Mouse (Mus musculus) spleen, postnatal 4 days (tissue): ENCODE results near the gene Ddx56.

ENCODE experiments used
- DNase-seq, 2 experiments: peaks; one replicate each; pipeline ENCODE4 v3.0.0; 2022; ENCODE audit warnings: low spot score in 2 of 2

The Ddx56 gene

DNA sequence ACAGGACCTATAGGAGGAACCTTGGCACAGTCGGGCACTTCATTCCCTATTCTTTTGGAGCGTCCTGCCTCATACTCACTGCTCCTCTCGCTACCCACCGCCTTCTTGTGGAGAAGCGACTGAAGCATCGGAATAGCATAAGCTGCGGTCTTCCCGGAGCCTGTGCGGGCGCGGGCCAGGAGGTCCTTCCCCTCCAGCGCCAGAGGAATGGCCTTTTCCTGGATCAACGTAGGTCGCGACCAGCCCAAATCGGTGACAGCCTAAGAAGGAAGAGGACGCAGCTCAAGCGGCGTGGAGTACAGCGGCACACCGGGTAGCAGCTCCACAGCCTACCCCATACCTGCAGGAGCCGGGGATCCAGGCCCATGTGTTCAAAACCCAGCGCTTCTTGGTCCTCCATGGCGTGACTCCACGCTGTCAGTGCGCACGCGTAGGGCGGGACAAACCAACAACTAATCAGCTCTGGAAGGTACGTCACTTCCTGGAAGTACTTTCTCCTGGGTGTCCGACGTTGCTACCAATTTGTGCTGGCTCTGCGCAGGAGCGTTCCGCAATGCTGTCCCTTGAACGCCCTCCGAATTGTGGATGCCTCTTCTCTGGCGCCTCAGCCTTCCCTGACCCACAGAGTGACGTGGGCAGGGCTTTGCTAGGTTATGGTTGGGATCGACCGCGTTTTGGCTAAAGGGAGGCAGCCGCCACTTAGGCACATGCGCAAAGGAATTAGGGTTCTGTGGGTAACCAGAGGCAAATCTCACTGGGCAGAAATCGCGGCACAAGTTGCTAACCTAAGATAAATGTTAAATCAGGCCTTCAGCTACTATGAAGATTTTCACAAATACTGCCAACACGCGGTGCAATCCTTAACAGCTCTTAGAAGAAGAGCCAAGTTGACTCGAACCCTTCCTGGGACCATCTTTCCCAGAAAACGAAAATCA lies at the start of gene Ddx56:
Gene Ddx56 (minus strand): TSS at position 453 of the 935 bp plus-strand sequence.
- peak; percentile 88 to 94 for DNase-seq

DNA sequence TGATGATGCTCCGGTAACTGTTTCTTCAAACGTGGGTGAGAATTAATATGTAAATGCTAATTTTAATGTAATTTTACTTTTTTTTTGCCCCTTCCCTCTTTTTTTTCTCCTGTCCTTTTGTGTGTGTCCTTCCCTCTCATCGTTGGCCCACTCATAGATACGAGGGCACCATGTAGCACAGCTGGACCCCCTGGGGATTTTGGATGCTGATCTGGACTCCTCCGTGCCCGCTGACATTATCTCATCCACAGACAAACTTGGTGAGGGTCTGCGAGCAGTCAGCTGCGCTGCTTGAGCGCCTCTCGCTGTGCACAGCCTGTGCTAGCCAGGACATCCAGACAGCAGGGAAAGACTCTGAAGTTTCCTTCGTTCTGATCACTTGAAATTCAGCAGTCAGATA lies 49.2 kb upstream of the Ddx56 start:
- no peak for DNase-seq

DNA sequence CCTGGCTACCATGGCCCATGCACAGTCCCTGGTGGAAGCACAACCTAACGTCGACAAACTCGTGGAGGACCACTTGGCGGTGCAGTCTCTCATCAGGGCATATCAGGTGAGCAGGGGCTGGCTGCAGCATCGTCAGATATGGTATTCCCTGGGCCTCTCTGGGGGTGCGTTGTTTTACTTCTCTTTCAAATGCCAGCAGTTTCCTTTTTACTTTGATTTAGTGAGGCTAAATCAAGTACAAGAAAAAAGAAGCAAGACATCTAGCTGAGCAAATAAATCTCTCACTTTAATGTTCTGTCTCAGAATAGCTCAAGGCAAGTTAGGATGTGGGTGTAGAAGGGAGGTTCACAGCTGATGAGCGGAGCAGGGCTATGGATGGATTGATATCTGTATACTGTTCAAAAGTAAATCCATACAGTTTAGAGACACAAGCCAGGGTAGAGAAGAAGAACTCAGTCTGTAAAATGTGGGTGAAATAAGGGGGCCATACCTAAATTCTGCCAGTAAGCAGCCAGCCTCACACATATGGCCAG lies 46.4 kb upstream of the Ddx56 start:
- no peak for DNase-seq

DNA sequence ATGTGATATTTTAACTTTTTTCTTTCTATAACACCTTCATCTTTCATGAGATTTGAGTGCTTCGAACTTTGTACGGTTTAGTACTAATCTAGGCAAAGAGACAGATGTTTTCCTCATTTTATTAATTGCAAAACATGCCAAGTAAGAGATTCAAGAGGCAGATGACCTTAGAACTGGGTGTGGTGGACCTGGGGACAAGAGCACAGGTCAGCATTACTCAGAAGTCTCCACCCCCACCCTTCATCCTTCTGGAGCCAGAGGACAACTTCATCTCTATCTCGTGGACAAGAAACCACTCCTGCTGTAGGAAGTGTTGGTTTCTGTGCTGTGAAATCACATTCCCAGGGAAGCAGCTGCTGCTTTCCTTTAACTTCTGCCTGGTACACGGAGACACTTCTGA lies 40.6 kb upstream of the Ddx56 start:
- no peak for DNase-seq

DNA sequence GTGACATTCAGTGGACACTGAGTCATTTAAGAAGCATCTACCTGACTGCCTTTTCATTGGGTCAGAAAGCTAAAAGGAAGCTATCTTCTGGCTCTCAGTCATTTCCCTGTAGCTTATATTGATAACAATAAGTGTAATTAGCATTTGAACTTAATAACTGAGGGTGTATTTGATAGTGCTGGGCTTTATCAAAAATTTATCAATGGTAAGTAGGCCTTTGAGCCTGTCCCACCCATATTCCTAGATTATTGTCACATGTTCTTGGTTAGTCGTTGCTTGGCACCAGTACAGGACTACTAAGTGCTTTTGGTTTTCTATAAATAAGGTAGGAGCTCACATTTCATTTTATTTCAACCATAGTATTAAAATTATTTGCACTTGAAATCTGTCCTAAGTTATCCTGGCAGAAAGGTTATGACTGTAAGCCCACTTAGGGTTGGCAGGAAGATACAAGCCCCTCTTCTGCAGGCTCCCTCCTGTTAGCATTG lies 38.4 kb upstream of the Ddx56 start:
- no peak for DNase-seq

DNA sequence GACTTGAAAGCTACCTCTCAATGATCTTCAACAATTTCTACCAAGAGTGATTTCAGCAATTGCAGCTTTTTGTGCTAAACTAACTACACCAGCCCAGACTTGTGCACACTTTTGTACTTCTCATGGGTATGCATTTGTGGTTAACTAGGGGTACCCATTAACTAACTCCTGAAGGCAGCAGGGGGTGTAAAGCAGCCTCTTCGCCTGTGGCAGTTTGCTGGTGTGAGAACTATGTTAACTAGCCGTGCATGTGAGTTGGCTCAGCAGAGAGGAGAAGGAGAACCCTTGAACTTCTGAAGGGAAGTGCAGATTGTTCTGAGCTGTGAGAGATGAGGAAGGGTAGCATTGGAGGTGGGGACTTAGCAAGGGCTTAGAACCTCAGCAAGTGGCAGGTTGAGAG lies 35.2 kb upstream of the Ddx56 start:
- no peak for DNase-seq

DNA sequence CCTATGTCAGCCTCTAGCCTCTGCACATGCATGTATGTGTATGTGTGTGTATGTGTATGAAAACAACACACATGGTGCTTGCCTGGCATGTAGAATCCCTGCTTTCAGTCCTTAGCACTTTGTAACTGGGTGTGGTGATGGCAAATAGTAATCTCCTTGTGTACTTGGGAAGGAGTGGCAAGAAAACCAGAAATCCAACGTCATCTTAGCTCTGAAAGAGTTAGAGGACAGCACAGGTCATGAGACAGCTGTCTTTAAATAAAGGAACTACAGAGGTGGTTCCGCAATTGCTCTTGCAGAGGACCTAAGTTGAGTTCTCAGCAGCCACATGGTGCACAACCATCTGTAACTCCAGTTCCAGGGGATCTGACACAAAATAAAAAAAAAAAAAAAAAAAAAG lies 31.9 kb upstream of the Ddx56 start:
- no peak for DNase-seq

DNA sequence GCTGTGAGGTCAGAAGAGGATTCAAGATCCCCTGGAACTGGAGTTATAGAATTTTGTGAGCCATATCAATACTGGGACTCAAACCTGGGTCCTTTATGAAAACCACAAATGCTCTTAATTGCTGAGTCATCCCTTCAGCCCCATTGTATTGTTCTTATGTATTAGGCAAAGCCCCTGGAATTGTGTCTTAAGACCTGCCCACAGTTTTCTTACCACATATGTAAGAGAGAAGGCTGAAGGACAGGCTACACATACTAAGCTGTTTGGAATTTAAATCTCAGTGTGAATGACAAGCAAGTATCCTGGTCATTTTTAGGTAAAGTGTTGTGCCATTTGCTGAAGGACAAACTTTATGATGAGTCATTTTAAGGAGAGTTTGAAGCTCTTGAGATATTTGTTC lies 28.5 kb upstream of the Ddx56 start:
- no peak for DNase-seq

DNA sequence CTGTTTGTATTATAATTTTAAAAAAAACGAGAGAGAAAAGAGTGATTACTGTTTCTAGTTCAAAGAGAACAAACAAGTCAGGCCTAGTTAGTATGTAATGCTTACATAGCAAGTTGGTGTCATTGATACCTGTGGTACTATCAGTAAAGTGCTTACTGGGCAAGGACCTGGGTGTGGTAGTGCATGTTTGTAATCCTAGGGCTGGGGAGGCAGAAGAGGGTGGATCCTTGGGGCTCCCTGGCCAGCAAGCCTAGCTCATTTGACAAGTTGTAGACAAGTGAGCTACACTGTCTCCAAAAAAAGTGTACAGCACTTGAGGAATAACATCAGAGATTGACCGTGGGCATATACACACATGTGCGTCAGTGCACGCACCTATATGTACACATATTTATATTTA lies 27.1 kb upstream of the Ddx56 start:
- DNase-seq, result peak; percentile 53 to 69

DNA sequence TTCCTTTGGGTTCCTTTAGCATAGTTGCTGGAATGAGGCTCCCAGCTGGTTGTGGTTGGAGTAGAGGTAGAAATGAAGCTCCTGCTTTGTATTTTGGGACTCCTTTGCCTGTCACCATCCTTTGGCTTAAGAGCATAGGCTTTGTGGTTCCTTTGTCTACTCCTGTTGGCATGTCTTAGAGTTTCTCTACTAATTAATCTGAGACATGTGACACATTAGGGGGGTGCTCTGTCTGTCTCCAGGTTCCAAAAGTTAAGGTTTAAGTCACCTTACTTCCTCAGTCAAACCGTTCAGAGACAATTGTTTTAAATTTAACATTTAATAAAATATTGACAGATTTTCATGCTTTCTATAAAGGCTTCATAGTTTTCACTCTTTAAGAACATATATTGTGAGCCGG lies 26.0 kb upstream of the Ddx56 start:
- no peak for DNase-seq

DNA sequence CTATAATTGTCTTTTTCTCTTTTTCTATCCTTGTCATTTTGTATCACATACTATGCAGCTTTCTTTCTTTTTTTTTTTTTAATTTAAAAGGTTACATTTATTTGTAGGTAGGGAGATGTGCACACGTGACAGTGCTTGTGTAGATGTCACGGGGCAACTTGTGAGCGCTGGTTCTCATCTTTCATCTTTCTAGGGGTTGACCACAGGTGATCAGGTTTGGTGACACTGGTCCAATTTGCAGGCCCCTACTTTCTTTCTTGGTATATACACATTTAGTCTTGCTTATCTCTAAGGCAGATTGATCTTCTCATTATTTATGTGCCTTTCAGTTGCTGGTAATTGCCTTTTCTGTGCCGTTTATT lies 25.4 kb upstream of the Ddx56 start:
- DNase-seq, result no peak

DNA sequence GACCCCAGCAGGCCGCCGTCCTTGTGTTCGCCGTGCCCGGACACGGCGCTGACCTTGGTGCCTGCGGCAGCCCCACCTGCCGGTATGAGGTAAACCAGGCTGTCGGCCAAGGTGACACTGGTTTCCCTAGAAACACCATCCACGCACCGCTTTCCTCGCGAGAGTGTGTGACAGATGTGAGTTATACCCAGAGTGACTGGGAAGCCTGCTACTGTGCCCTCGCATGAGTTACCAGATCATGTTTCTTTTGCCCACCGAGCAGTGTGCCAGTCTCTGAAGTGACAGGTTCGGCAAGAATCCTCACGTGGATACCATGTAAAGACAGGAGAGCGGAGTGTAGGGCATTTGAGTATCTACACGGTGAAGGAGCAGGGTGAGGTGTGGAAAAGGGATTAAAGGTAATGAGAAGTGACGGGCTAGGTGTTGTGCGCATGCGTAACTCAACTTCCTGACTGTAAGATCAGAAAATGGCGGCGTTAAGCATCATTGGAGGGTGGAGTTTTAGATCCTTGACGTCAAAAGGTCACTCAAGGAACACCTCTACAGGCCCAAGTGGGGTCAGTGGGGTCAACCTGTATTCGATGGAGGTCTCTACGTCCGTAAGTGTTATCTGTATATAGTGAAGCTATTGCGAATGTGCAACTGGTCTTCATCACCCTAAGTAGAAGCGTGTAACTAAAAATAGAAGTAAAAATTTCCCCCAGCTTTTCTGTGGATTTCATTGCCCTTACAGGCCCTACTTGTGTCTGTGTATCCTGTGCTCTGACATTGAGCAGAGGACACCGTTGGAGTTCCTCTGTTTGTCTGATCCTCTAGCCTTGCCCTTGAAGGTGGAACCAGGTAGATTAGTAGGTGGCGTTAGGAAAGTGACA lies 24.8 kb upstream of the Ddx56 start:
- DNase-seq, result peak; percentile 66 to 85

DNA sequence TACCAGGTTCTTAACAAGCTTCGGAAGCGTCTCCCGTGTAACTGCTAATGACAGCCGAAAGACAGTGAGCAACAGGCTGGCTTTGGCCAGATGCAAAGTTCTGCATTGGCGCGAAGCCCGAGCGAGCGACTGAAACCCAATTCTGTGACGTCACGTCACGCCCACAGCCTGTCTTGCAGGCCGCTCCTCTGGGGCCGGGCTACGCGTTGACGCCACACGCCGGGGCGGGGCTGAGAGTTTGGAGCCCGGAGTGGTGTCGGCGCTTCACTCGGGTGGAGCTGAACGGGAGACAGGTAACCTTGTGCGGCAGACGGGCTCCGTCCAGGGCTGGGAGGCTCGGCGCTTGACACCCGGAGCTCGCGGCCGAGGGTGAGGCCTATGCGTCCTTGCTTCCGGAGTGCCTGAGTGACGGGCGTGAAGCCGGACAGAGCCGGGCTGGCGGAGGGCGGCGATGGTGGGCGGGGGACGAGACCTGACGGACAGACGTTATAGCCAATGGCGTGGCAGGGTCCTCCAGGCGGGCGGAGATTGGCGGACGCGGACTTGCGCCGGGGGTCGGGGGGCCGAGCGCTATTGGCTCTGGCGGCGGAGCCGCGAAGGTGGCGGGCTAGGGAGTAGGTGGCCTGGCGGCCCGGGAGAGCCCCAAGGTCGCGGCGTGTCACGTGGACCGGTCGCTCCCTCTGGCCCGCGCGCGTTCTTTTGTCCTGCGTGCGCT lies 24.0 kb upstream of the Ddx56 start, which contains the start of gene Ogdh:
Gene Ogdh (plus strand): TSS at position 233 of the 715 bp plus-strand sequence.
- DNase-seq, result peak; percentile 99

DNA sequence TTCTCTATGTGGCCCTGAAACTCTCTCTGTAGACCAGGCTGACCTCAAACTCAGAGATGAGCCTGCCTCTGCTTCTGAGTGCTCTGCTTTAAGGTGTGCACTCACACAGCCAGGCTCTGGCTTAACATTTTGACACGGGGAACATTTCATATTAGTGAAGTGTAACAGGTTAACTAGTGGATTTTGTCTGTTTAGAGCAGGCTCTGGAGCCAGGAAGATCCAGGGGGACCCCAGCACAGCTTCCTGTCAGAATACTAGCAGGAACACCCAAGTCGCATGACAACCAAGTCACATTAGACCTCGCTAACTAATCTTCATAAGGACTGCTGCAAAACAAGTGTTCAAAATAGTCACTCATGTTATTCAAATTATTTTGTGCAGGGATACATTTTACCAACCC lies 23.3 kb upstream of the Ddx56 start:
- DNase-seq, result no peak

DNA sequence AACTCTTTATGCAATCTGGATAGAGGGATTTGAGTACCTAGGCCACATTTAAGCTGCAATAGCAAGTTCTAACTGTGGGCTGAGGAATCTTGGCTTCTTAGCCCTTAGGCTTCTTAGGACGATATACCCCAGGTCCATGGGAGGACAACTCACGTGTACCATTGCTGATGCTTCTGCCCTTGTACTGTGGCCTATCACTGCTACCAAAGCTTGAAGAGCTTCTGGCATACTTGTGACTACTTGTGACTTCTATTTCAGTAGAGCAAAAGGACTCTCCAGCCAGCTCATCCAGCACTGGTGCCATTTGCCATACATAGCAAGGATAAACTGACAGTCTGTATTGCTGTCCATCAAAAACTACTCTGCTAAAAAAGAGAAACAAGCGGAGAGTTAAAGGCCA lies 22.6 kb upstream of the Ddx56 start:
- DNase-seq, result no peak

DNA sequence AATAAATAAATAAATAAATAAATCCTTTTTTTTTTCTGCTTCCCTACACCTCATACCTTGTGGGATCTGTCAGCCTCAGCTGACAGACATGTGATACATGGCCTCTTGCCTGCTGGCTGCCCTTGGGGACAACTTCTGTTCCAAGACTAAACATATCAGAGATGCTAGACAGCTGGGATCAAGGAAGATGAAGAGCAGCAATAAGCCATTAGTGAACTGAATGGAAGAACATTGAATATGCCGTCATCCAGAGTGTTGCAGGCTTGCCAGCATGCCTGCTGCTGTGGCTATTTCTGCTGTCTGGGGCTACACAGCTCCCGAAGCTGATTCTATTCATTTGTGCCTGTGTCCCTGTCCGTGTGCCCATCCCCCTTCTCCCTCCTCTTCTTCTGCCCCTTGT lies 15.4 kb upstream of the Ddx56 start:
- no peak for DNase-seq

DNA sequence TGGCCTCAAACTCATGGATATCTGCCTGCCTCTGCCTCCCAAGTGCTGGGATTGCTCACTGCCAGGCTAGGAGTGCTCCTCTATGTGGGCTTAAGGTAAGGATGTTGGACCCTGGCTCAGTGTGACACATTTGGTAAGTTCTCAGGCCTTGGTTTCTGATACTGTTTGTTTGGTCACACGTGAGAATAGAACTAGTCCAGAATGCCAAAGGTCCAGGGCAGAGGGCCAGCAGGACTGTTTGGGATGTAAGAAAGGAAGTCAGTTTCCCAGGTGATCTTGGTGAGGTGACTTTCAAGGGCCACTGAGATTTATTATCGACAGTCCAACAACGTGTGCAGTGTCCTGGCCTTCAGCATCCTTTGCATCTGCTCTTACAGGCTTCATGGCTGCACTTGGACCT lies 8.9 kb upstream of the Ddx56 start:
- DNase-seq, result no peak

DNA sequence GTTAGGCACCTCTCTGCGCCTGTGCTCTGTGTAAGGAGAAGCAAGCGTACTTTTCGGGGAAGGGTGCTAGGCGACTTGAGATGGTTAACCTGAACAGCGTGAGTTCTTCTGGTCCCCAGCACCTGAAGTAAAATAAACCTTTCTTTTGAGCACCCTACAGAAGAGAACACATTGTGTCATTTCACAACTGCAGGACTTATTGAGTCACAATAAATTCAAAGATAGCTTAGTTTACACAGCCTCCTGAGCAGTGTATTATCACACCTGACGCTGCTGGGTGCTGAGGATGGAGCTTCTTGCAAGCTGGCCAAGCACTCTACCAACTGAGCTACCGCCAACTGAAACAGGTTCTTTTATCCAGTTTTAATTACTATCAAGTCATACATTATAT lies 7.5 kb upstream of the Ddx56 start:
- no peak for DNase-seq

DNA sequence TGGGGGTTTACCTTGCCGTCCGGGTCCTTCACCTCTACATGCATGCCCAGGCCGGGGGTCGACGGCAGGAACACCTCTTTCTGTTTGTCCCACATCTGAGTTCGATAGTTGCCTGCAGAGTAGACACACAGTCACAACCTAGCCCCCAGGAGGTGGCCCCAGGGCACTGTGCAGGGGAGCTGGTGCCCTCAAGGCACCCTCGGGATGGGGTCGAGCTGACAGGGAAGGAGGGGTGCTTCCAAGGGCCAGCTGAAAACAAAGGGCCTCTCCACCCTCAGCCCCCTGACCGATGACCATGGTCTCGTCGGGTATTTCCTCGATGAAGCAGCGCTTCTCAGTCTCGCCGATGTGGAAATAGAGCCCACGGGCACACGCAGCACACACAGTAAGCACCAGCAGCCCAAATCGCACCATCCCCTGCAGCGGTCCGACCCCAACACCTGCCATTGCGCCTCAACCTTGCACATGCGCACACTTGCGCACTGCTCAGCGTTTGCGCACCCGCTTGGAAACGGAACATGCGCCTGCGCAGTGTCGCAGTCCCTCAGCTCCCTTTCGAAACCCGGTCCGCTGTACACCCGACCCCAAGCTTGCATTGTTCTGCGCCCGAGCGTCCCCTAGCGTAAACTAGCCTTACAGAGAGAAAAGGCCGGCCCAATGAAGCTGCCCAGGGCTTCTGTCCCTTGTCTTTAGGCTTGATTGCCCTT lies 7.0 kb upstream of the Ddx56 start, which contains the start of gene Tmed4:
Gene Tmed4 (minus strand): TSS at position 484 of the 707 bp plus-strand sequence.
- DNase-seq, result peak; percentile 98 to 100

DNA sequence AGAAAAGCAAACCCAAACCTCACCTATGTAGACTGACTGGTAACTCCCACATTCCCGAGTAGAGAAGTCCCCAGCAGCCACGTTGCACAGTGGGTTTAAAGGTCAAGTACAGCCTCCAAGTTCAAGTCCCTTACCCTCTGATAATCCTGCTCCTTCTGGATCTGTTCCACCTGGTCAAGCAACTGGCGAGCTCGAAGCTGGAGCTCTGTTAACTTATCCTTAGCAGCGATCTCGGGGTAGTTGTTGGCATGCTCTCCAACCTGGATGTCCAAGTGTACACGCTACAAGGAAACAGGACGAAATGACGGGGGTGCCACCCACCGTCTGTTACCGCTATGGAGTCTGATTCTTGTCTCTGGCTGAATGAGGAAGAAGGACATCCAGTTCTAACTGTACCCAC lies 6.0 kb upstream of the Ddx56 start:
- DNase-seq, result no peak

DNA sequence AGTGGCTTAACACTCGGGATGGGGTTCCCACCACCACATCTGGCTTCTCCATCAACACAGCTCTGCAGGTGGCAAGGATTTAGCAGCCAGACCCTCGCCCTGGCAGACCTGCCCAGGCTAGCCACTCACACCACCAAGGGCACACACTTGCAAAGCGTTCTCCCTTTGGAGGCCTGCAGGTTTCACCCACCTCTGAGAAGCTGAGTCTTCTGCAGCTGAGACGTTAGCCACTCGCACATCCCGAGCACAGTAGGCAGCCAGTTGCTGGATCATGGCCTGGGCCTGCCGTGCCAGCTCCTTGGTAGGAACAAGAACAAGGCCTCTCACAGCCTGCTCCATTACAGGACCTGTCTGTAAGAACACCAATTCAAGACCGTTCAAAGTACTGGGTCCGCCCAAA lies 951 bp downstream of the Ddx56 start:
- no peak for DNase-seq
